Mouse (Mus musculus): Measurements from ENCODE around the gene Fam120a. TPM values are rescaled to one million over a fixed set of nuclear protein-coding genes. Genes with fewer than 3 reads are reported as not detected.

Fam120a gene
- polyA plus RNA-seq, 1 experiment from 2014 or later: 22.5 TPM

DNA sequence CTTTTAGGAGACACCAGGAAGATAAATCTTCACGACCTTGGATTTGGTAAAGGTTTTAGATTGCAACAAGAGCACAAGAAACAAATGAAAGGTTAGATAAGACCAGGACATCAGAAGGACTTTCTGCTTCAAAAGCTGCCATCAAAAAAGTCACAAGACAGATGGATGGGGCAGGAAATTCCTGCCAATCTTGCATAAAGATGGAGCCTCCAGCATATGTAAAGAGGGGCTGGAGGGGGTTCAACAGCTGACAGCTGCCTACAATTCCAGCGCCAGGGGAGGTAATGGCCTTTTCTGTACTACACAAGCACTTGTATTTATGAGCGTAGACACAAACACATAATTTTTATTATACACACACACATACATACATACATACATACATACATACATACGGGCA lies 138.0 kb downstream of the Fam120a start:
- no peak for ATAC-seq (replicated peaks; ENCODE audit: low FRiP score)
- H3K4me3 ChIP-seq (ENCODE audit: low read depth, low read length): no peak overlapping the region
- 86% methylated on average over 4 of the region's 4 CpGs for WGBS
- no peak overlapping the region for H3K4me2 ChIP-seq (ENCODE audit: low read depth, low read length, severe bottlenecking)
- no peak overlapping the region for H3K27ac ChIP-seq (ENCODE audit: low read depth, low read length)
- DNase-seq (ENCODE audit: low spot score): no peak
- no peaks in the 10 kb centered on the region for H3K9me3 ChIP-seq (ENCODE audit: control insufficient read depth, low read length)
- no peak overlapping the region for H3K9ac ChIP-seq (ENCODE audit: low read length)
- H3K36me3 ChIP-seq (ENCODE audit: control insufficient read depth, insufficient read depth, low read length): peaks cover 19% of the 10 kb centered on the region; the same call in 1 of the 2 replicates
- no peaks in the 10 kb centered on the region for H3K4me1 ChIP-seq (replicated peaks; ENCODE audit: control insufficient read depth, insufficient read depth, low read length)
- no peaks in the 10 kb centered on the region for H3K27me3 ChIP-seq (ENCODE audit: control insufficient read depth, insufficient read depth, low read length)

Other genes with a start within 250 kb of the Fam120a start
- gene Phf2, start 96.9 kb downstream of the Fam120a start, polyA plus RNA-seq (2014; fragmentation: Nextera tagmentation; extraction: Ambion mirVana): 14.3 and 14.6 TPM in 2 replicates
- 10.3 and 10.7 TPM in 2 replicates for gene Wnk2, start 180.0 kb upstream of the Fam120a start, polyA plus RNA-seq (2014; fragmentation: Nextera tagmentation; extraction: Ambion mirVana)
- gene Ninj1, start 219.5 kb upstream of the Fam120a start, polyA plus RNA-seq (2014; fragmentation: Nextera tagmentation; extraction: Ambion mirVana): 19.6 and 23.8 TPM in 2 replicates
- 18.9 and 19.6 TPM in 2 replicates for gene Card19, start 248.0 kb upstream of the Fam120a start, polyA plus RNA-seq (2014; fragmentation: Nextera tagmentation; extraction: Ambion mirVana)

Measured in forebrain, embryonic 11.5 days (tissue).